31 mouse cellular contexts compared by ENCODE assay signal in genomic region chr19:48734370-48734769, GRCm38 (mm10).
DNase-seq lines count a peak whose midpoint lies in the region; ATAC-seq and TF ChIP-seq lines count a peak whose summit lies in the region.
"Had no signal": no experiment of that assay in that cellular context is flagged by ENCODE, and none has a peak within 500 bp of the region (broad histone marks: within the 10 kb centered on the region; RNA-seq: fewer than 3 reads in every experiment).

No protein-coding gene starts in this region.

- TF ChIP-seq CTCF in forebrain, postnatal 0 days (IDR thresholded peaks at IDR 0.05; ENCODE audit: low read depth), result no peak

- no peak overlapping the region for H3K4me3 ChIP-seq in embryonic facial prominence, embryonic 11.5 days (ENCODE audit: low read depth, low read length)
- H3K4me3 ChIP-seq in embryonic facial prominence, embryonic 10.5 days, result no peak overlapping the region
- no peak overlapping the region for H3K4me3 ChIP-seq in forebrain, embryonic 12.5 days (replicated peaks)
- H3K4me3 ChIP-seq in forebrain, postnatal 0 days (ENCODE audit: low read depth, low read length), result no peak overlapping the region
- H3K4me3 ChIP-seq in forebrain, embryonic 13.5 days, result no peak overlapping the region
- H3K4me3 ChIP-seq: embryonic facial prominence, embryonic 13.5 days; erythroblast, embryonic 14.5 days; heart, adult 2 months; heart, embryonic 10.5 days; heart, embryonic 13.5 days had no signal

- no peaks in the 10 kb centered on the region for H3K4me1 ChIP-seq in embryonic facial prominence, embryonic 11.5 days (ENCODE audit: control insufficient read depth, insufficient read depth, low read length)
- no peaks in the 10 kb centered on the region for H3K4me1 ChIP-seq in embryonic facial prominence, embryonic 10.5 days
- peaks cover 10% of the 10 kb centered on the region; the same call in 1 of the 2 replicates for H3K4me1 ChIP-seq in forebrain, embryonic 12.5 days
- no peaks in the 10 kb centered on the region for H3K4me1 ChIP-seq in forebrain, postnatal 0 days (ENCODE audit: insufficient read depth)
- peaks cover 7% of the 10 kb centered on the region for H3K4me1 ChIP-seq in forebrain, embryonic 13.5 days
- H3K4me1 ChIP-seq: embryonic facial prominence, embryonic 13.5 days; heart, embryonic 10.5 days; heart, embryonic 13.5 days had no signal

- H3K27me3 ChIP-seq in embryonic facial prominence, embryonic 11.5 days (ENCODE audit: control insufficient read depth, insufficient read depth, low read length), result no peaks in the 10 kb centered on the region
- H3K27me3 ChIP-seq in embryonic facial prominence, embryonic 10.5 days (replicated peaks; ENCODE audit: low read depth, poor library complexity, severe bottlenecking), result no peaks in the 10 kb centered on the region
- H3K27me3 ChIP-seq in forebrain, embryonic 12.5 days, result peaks cover 27% of the 10 kb centered on the region
- H3K27me3 ChIP-seq in forebrain, postnatal 0 days (ENCODE audit: insufficient read depth, low read length), result no peaks in the 10 kb centered on the region
- peaks cover 34% of the 10 kb centered on the region for H3K27me3 ChIP-seq in forebrain, embryonic 13.5 days
- H3K27me3 ChIP-seq: CH12.LX; embryonic facial prominence, embryonic 13.5 days; heart, embryonic 13.5 days; Patski had no signal

- H3K36me3 ChIP-seq in embryonic facial prominence, embryonic 11.5 days (replicated peaks; ENCODE audit: control insufficient read depth, insufficient read depth, low read depth, low read length), result no peaks in the 10 kb centered on the region
- no peaks in the 10 kb centered on the region for H3K36me3 ChIP-seq in embryonic facial prominence, embryonic 10.5 days (replicated peaks)
- no peaks in the 10 kb centered on the region for H3K36me3 ChIP-seq in forebrain, embryonic 12.5 days (replicated peaks)
- no peaks in the 10 kb centered on the region for H3K36me3 ChIP-seq in forebrain, postnatal 0 days (ENCODE audit: insufficient read depth)
- no peaks in the 10 kb centered on the region for H3K36me3 ChIP-seq in forebrain, embryonic 13.5 days (ENCODE audit: poor library complexity, severe bottlenecking)
- H3K36me3 ChIP-seq: embryonic facial prominence, embryonic 13.5 days; G1E; heart, embryonic 10.5 days; heart, embryonic 13.5 days had no signal

- H3K9ac ChIP-seq in embryonic facial prominence, embryonic 11.5 days (replicated peaks; ENCODE audit: low read length), result no peak overlapping the region
- H3K9ac ChIP-seq in forebrain, embryonic 12.5 days, result no peak overlapping the region
- H3K9ac ChIP-seq in forebrain, postnatal 0 days, result no peak overlapping the region
- no peak overlapping the region for H3K9ac ChIP-seq in forebrain, embryonic 13.5 days
- H3K9ac ChIP-seq: embryonic facial prominence, embryonic 13.5 days; heart, embryonic 13.5 days; hindbrain, embryonic 14.5 days had no signal

- ATAC-seq in embryonic facial prominence, embryonic 11.5 days (replicated peaks; ENCODE audit: insufficient number of reproducible peaks, low FRiP score, low TSS enrichment, low read depth), result 0 out of 2 replicates have a peak, but pooled peaks have one; percentile 44
- ATAC-seq in forebrain, embryonic 12.5 days (ENCODE audit: low FRiP score), result peak; percentile 69; the same call in 1 of the 2 replicates
- ATAC-seq in forebrain, postnatal 0 days, result no peak
- ATAC-seq in forebrain, embryonic 13.5 days, result peak; percentile 59; the same call in 1 of the 2 replicates
- ATAC-seq: hindbrain, postnatal 0 days; inflammation-experienced regulatory T-cells, adult 6 months; intestine, embryonic 16.5 days; Patski had no signal

- H3K9me3 ChIP-seq in embryonic facial prominence, embryonic 11.5 days (replicated peaks; ENCODE audit: control insufficient read depth, low read length), result no peaks in the 10 kb centered on the region
- H3K9me3 ChIP-seq in embryonic facial prominence, embryonic 10.5 days, result no peaks in the 10 kb centered on the region
- H3K9me3 ChIP-seq in forebrain, embryonic 12.5 days, result no peaks in the 10 kb centered on the region
- H3K9me3 ChIP-seq in forebrain, postnatal 0 days (ENCODE audit: low read length), result no peaks in the 10 kb centered on the region
- H3K9me3 ChIP-seq in forebrain, embryonic 13.5 days (replicated peaks), result no peaks in the 10 kb centered on the region
- H3K9me3 ChIP-seq: embryonic facial prominence, embryonic 13.5 days; heart, embryonic 10.5 days; heart, embryonic 13.5 days had no signal

- WGBS in embryonic facial prominence, embryonic 11.5 days, result 57% methylated on average over 4 of the region's 4 CpGs
- WGBS in embryonic facial prominence, embryonic 10.5 days, result 58% methylated on average over 4 of the region's 4 CpGs
- WGBS in forebrain, embryonic 12.5 days, result 14% methylated on average over 4 of the region's 4 CpGs
- 18% methylated on average over 4 of the region's 4 CpGs for WGBS in forebrain, postnatal 0 days
- WGBS in forebrain, embryonic 13.5 days, result 4% methylated on average over 4 of the region's 4 CpGs

- H3K4me2 ChIP-seq in embryonic facial prominence, embryonic 11.5 days (ENCODE audit: low read depth, low read length), result no peak overlapping the region
- H3K4me2 ChIP-seq in forebrain, embryonic 12.5 days, result no peak overlapping the region
- H3K4me2 ChIP-seq in forebrain, postnatal 0 days (ENCODE audit: low read depth), result no peak overlapping the region
- H3K4me2 ChIP-seq in forebrain, embryonic 13.5 days, result no peak overlapping the region
- H3K4me2 ChIP-seq: embryonic facial prominence, embryonic 13.5 days; heart, embryonic 13.5 days; hindbrain, embryonic 14.5 days had no signal

- no peak for DNase-seq in embryonic facial prominence, embryonic 11.5 days (ENCODE audit: low spot score)
- no peak for DNase-seq in embryonic facial prominence, embryonic 10.5 days (ENCODE audit: low spot score)
- no peak for DNase-seq in forebrain, postnatal 0 days
- no peak for DNase-seq in c-Kit-positive CD71-positive TER-119-positive erythroid progenitor cells, embryonic 14.5 days (ENCODE audit: low spot score)
- no peak for DNase-seq in urinary bladder, adult 2 months (ENCODE audit: low spot score)
- DNase-seq: adrenal gland, postnatal 10 days; adrenal gland, postnatal 36 days; B cell, adult 2 months; cerebellum, adult 11-12 months; cerebellum, adult 8-10 months; cerebellum, postnatal 10 days; cerebellum, postnatal 36 days; gastrocnemius, postnatal 25 days; heart, adult 2 months; heart, postnatal 14 days; heart, postnatal 4 days; kidney, adult 18-20 months; kidney, adult 9 months had no signal

- H3K27ac ChIP-seq in embryonic facial prominence, embryonic 11.5 days (replicated peaks; ENCODE audit: low read depth, low read length), result no peak overlapping the region
- no peak overlapping the region for H3K27ac ChIP-seq in embryonic facial prominence, embryonic 10.5 days (replicated peaks)
- H3K27ac ChIP-seq in forebrain, embryonic 12.5 days, result no peak overlapping the region
- no peak overlapping the region for H3K27ac ChIP-seq in forebrain, postnatal 0 days (ENCODE audit: low read depth, low read length)
- H3K27ac ChIP-seq in forebrain, embryonic 13.5 days, result no peak overlapping the region
- H3K27ac ChIP-seq: embryonic facial prominence, embryonic 13.5 days; heart, adult 2 months; heart, embryonic 10.5 days; heart, embryonic 13.5 days; hindbrain, embryonic 14.5 days; hindbrain, postnatal 0 days had no signal
